Mouse (Mus musculus) CH12.LX (cell line): Measurements from ENCODE around the gene Ccdc32.

Experiments used
- BHLHE40 ChIP-seq: IDR thresholded peaks from 2 replicates; pipeline ENCODE4 v1.6.1; 2011; ENCODE audit warnings: mild to moderate bottlenecking, low read depth, low read length, improper control_type of control experiment
- CTCF ChIP-seq, 2 experiments: IDR thresholded peaks in 1 of 2; conservative IDR thresholded peaks in 1 of 2; 2 replicates each; pipeline ENCODE4 v1.5.1; 2011 to 2012; ENCODE audit warnings: low read depth in 2 of 2, low read length in 2 of 2, improper control_type of control experiment in 1 of 2, inconsistent platforms in 1 of 2, mild to moderate bottlenecking in 1 of 2, moderate library complexity in 1 of 2
- E2F4 ChIP-seq: IDR thresholded peaks from 2 replicates; pipeline ENCODE4 v1.6.1; 2011; ENCODE audit warnings: low read depth, low read length, improper control_type of control experiment; ENCODE audit not compliant: insufficient replicate concordance
- ELF1 ChIP-seq: IDR thresholded peaks from 2 replicates; pipeline ENCODE4 v1.6.1; 2014; ENCODE audit warnings: low read depth, mild to moderate bottlenecking, inconsistent platforms, low read length, improper control_type of control experiment
- EP300 ChIP-seq: IDR thresholded peaks from 2 replicates; pipeline ENCODE4 v1.6.1; 2011; ENCODE audit warnings: low read length, improper control_type of control experiment
- ETS1 ChIP-seq: conservative IDR thresholded peaks from 2 replicates; pipeline ENCODE4 v1.6.1; 2012; ENCODE audit warnings: low read depth, mild to moderate bottlenecking, inconsistent platforms, low read length, improper control_type of control experiment, moderate library complexity
- MXI1 ChIP-seq: IDR thresholded peaks from 2 replicates; pipeline ENCODE4 v1.6.1; 2011; ENCODE audit warnings: mild to moderate bottlenecking, low read depth, low read length, improper control_type of control experiment
- POLR2A ChIP-seq: IDR thresholded peaks from 2 replicates; pipeline ENCODE4 v1.6.1; 2011; ENCODE audit warnings: low read depth, mild to moderate bottlenecking, improper control_type of control experiment, low read length
- RCOR1 ChIP-seq: conservative IDR thresholded peaks from 2 replicates; pipeline ENCODE4 v1.6.1; 2012; ENCODE audit warnings: low read depth, mild to moderate bottlenecking, inconsistent platforms, low read length, improper control_type of control experiment
- SMC3 ChIP-seq: IDR thresholded peaks from 2 replicates; pipeline ENCODE4 v1.6.1; 2011; ENCODE audit warnings: low read depth, low read length, improper control_type of control experiment
- USF1 ChIP-seq: IDR thresholded peaks from 2 replicates; pipeline ENCODE4 v1.6.1; 2014; ENCODE audit warnings: low read depth, mild to moderate bottlenecking, inconsistent platforms, low read length, improper control_type of control experiment
- ZNF384 ChIP-seq: IDR thresholded peaks from 2 replicates; pipeline ENCODE4 v1.6.1; 2012; ENCODE audit warnings: low read depth, low read length, improper control_type of control experiment, inconsistent platforms

- TF ChIP-seq USF1 (no peak), CTCF (conservative IDR thresholded peaks at IDR 0.05 in 1 of 2, IDR thresholded peaks at IDR 0.05 in 1 of 2; ENCODE audit: low read depth in 2 of 2, low read length in 2 of 2) (no peak), ELF1 (peak; percentile 99), POLR2A (peak; percentile 91), MXI1 (peak; percentile 62; the same call in 1 of the 2 replicates), ZNF384 (no peak), SMC3 (no peak), EP300 (no peak), ETS1 (peak; percentile 33; the same call in 1 of the 2 replicates), E2F4 (peak; percentile 82), RCOR1 (no peak), BHLHE40 (no peak)
Observed at GRCm38 (mm10) chr2:119046649-119047611, 17.7 kb upstream of the Ccdc32 start, which contains the start of gene Knl1.
